ENCODE assay signal across 16 mouse cellular contexts in genomic region chr12:29951485-29951884, GRCm38 (mm10). TPM values are rescaled to one million over a fixed set of nuclear protein-coding genes. Genes with fewer than 3 reads are reported as not detected.
DNase-seq lines count a peak whose midpoint lies in the region; ATAC-seq lines count a peak whose summit lies in the region.
"Had no signal": no experiment of that assay in that cellular context is flagged by ENCODE, and none has a peak within 500 bp of the region (broad histone marks: within the 10 kb centered on the region; RNA-seq: fewer than 3 reads in every experiment).

No protein-coding gene starts in this region.

- WGBS in heart, embryonic 15.5 days: 75% methylated on average over 5 of the region's 5 CpGs
- WGBS in midbrain, embryonic 15.5 days: 90% methylated on average over 5 of the region's 5 CpGs
- 89% methylated on average over 5 of the region's 5 CpGs for WGBS in midbrain, embryonic 14.5 days
- WGBS in forebrain, embryonic 13.5 days: 79% methylated on average over 5 of the region's 5 CpGs

- no peak for DNase-seq in heart, adult 9 months (ENCODE audit: low spot score in 2 of 2)
- peak; percentile 30 for DNase-seq in layer of hippocampus, adult 9-11 months
- no peak for DNase-seq in layer of hippocampus, postnatal 10 days (ENCODE audit: low spot score in 2 of 2)
- no peak for DNase-seq in midbrain, embryonic 14.5 days
- DNase-seq: cerebellum, adult 18-20 months; lung, adult 2 months; thymus, postnatal 36 days had no signal

- peak overlapping the region; percentile 72 for H3K27ac ChIP-seq in heart, embryonic 15.5 days
- H3K27ac ChIP-seq in midbrain, embryonic 15.5 days: no peak overlapping the region; the same call in 1 of the 2 replicates
- no peak overlapping the region for H3K27ac ChIP-seq in midbrain, embryonic 14.5 days (replicated peaks; ENCODE audit: low read depth, low read length)
- no peak overlapping the region for H3K27ac ChIP-seq in forebrain, embryonic 13.5 days
- H3K27ac ChIP-seq: embryonic facial prominence, embryonic 12.5 days; hindbrain, embryonic 15.5 days had no signal

- H3K4me1 ChIP-seq in heart, embryonic 15.5 days (replicated peaks): peaks cover 64% of the 10 kb centered on the region
- peaks cover 16% of the 10 kb centered on the region for H3K4me1 ChIP-seq in midbrain, embryonic 15.5 days
- peaks cover 17% of the 10 kb centered on the region for H3K4me1 ChIP-seq in midbrain, embryonic 14.5 days (ENCODE audit: control insufficient read depth, insufficient read depth, low read length)
- peaks cover 50% of the 10 kb centered on the region for H3K4me1 ChIP-seq in forebrain, embryonic 13.5 days

- no peak overlapping the region for H3K4me3 ChIP-seq in heart, embryonic 15.5 days
- no peak overlapping the region for H3K4me3 ChIP-seq in midbrain, embryonic 15.5 days
- no peak overlapping the region for H3K4me3 ChIP-seq in midbrain, embryonic 14.5 days (replicated peaks; ENCODE audit: low read depth, low read length)
- no peak overlapping the region for H3K4me3 ChIP-seq in forebrain, embryonic 13.5 days
- H3K4me3 ChIP-seq: embryonic facial prominence, embryonic 12.5 days; hindbrain, embryonic 15.5 days; myocyte had no signal

- no peaks in the 10 kb centered on the region for H3K36me3 ChIP-seq in heart, embryonic 15.5 days
- no peaks in the 10 kb centered on the region for H3K36me3 ChIP-seq in midbrain, embryonic 15.5 days (replicated peaks)
- H3K36me3 ChIP-seq in midbrain, embryonic 14.5 days (ENCODE audit: control insufficient read depth, insufficient read depth, low read length): no peaks in the 10 kb centered on the region; the same call in 1 of the 2 replicates
- H3K36me3 ChIP-seq in forebrain, embryonic 13.5 days (ENCODE audit: poor library complexity, severe bottlenecking): peaks cover 9% of the 10 kb centered on the region; the same call in 1 of the 2 replicates
- H3K36me3 ChIP-seq: hindbrain, embryonic 15.5 days had no signal

- H3K27me3 ChIP-seq in heart, embryonic 15.5 days: no peaks in the 10 kb centered on the region
- no peaks in the 10 kb centered on the region for H3K27me3 ChIP-seq in midbrain, embryonic 15.5 days (replicated peaks)
- no peaks in the 10 kb centered on the region for H3K27me3 ChIP-seq in midbrain, embryonic 14.5 days (ENCODE audit: control insufficient read depth, insufficient read depth, low read length)
- H3K27me3 ChIP-seq in forebrain, embryonic 13.5 days: no peaks in the 10 kb centered on the region
- H3K27me3 ChIP-seq: embryonic facial prominence, embryonic 12.5 days; hindbrain, embryonic 15.5 days had no signal

- H3K9me3 ChIP-seq in heart, embryonic 15.5 days (replicated peaks): no peaks in the 10 kb centered on the region
- H3K9me3 ChIP-seq in midbrain, embryonic 15.5 days: no peaks in the 10 kb centered on the region
- H3K9me3 ChIP-seq in midbrain, embryonic 14.5 days (ENCODE audit: control insufficient read depth, low read length): no peaks in the 10 kb centered on the region
- no peaks in the 10 kb centered on the region for H3K9me3 ChIP-seq in forebrain, embryonic 13.5 days (replicated peaks)
- H3K9me3 ChIP-seq: embryonic facial prominence, embryonic 12.5 days; hindbrain, embryonic 15.5 days had no signal

- no peak overlapping the region for H3K4me2 ChIP-seq in heart, embryonic 15.5 days
- no peak overlapping the region for H3K4me2 ChIP-seq in midbrain, embryonic 15.5 days
- no peak overlapping the region for H3K4me2 ChIP-seq in midbrain, embryonic 14.5 days (ENCODE audit: low read length)
- H3K4me2 ChIP-seq in forebrain, embryonic 13.5 days: no peak overlapping the region
- H3K4me2 ChIP-seq: embryonic facial prominence, embryonic 12.5 days; hindbrain, embryonic 15.5 days had no signal

- no peak; the same call in 1 of the 2 replicates for ATAC-seq in heart, embryonic 15.5 days (replicated peaks; ENCODE audit: insufficient number of reproducible peaks, insufficient read depth, low FRiP score, low read depth)
- ATAC-seq in midbrain, embryonic 15.5 days (replicated peaks): 0 out of 2 replicates have a peak, but pooled peaks have one; percentile 25
- no peak for ATAC-seq in midbrain, embryonic 14.5 days (ENCODE audit: low FRiP score, low TSS enrichment)
- no peak for ATAC-seq in forebrain, embryonic 13.5 days
- ATAC-seq: CD4-positive, CD25-positive, alpha-beta regulatory T cell, adult 4 months had no signal

- no peak overlapping the region for H3K9ac ChIP-seq in heart, embryonic 15.5 days
- no peak overlapping the region for H3K9ac ChIP-seq in midbrain, embryonic 15.5 days
- no peak overlapping the region for H3K9ac ChIP-seq in midbrain, embryonic 14.5 days (replicated peaks; ENCODE audit: low read length)
- H3K9ac ChIP-seq in forebrain, embryonic 13.5 days: no peak overlapping the region
- H3K9ac ChIP-seq: embryonic facial prominence, embryonic 12.5 days; hindbrain, embryonic 15.5 days had no signal

RNA-seq across cellular contexts. Expression of gene Pxdn, which starts 14.1 kb away (rescaled TPM):
- polyA plus RNA-seq in heart, embryonic 15.5 days (2015; fragmentation: Nextera tagmentation; extraction: Ambion mirVana): 60.0 and 78.0 TPM in 2 replicates
- 10 to 100 TPM; 76.4 to 81.6 TPM for total RNA-seq in layer of hippocampus, postnatal 10 days (2021)
- 49.5 and 52.3 TPM in 2 replicates for polyA plus RNA-seq in midbrain, embryonic 15.5 days (2015; fragmentation: Nextera tagmentation; extraction: Ambion mirVana)
- 39.8 and 57.8 TPM in 2 replicates for polyA plus RNA-seq in midbrain, embryonic 14.5 days (2014; fragmentation: Nextera tagmentation; extraction: Ambion mirVana)
- 30.6 and 37.8 TPM in 2 replicates for polyA plus RNA-seq in forebrain, embryonic 13.5 days (2015; fragmentation: Nextera tagmentation; extraction: Ambion mirVana)
- total RNA-seq: common myeloid progenitor, adult 5-6 weeks; MEL had no signal
- polyA plus RNA-seq: CD4-positive, CD25-positive, alpha-beta regulatory T cell, adult 4 months had no signal
